Mouse (Mus musculus): ENCODE data around the gene Lin52. TPM values are rescaled to one million over a fixed set of nuclear protein-coding genes. Genes with fewer than 3 reads are reported as not detected.

Gene Lin52
- polyA plus RNA-seq, 1 experiment from 2014 or later: 12.7 TPM

- ATAC-seq (ENCODE audit: low read depth) (no peak), DNase-seq (no peak)
- Histone ChIP-seq H3K9ac (no peak overlapping the region), H3K4me1 (replicated peaks) (no peaks in the 10 kb centered on the region), H3K4me2 (no peak overlapping the region), H3K27ac (no peak overlapping the region), H3K4me3 (replicated peaks) (no peak overlapping the region), H3K36me3 (no peaks in the 10 kb centered on the region), H3K9me3 (replicated peaks) (no peaks in the 10 kb centered on the region), H3K27me3 (no peaks in the 10 kb centered on the region)
- 38% methylated on average over 2 of the region's 2 CpGs for WGBS (ENCODE audit: insufficient replicate concordance)
These were observed 12.5 kb upstream of the Lin52 start for GRCm38 (mm10) chr12:84438697-84439096.

GRCm38 (mm10) chr12:84442526-84442925 is 8.7 kb upstream of the Lin52 start:
- no peaks in the 10 kb centered on the region for H3K4me1 ChIP-seq (replicated peaks)
- no peak overlapping the region for H3K4me2 ChIP-seq
- WGBS (ENCODE audit: insufficient replicate concordance): 59% methylated on average over 4 of the region's 4 CpGs
- no peak overlapping the region for H3K9ac ChIP-seq
- DNase-seq: no peak
- no peak overlapping the region for H3K27ac ChIP-seq
- ATAC-seq (ENCODE audit: low read depth): no peak
- no peak overlapping the region for H3K4me3 ChIP-seq (replicated peaks)
- H3K9me3 ChIP-seq (replicated peaks): no peaks in the 10 kb centered on the region
- peaks cover 10% of the 10 kb centered on the region; the same call in 1 of the 2 replicates for H3K27me3 ChIP-seq
- H3K36me3 ChIP-seq: no peaks in the 10 kb centered on the region

GRCm38 (mm10) chr12:84447386-84447785 is 3.8 kb upstream of the Lin52 start:
- WGBS (ENCODE audit: insufficient replicate concordance): 63% methylated on average over 1 of the region's 1 CpGs
- no peak for ATAC-seq (ENCODE audit: low read depth)

GRCm38 (mm10) chr12:84448181-84448580 is 3.0 kb upstream of the Lin52 start:
- H3K27ac ChIP-seq: no peak overlapping the region
- 67% methylated on average over 6 of the region's 6 CpGs for WGBS (ENCODE audit: insufficient replicate concordance)
- DNase-seq (no peak), ATAC-seq (ENCODE audit: low read depth) (no peak)
- no peaks in the 10 kb centered on the region for H3K36me3 ChIP-seq
- no peak overlapping the region for H3K4me3 ChIP-seq (replicated peaks)
- no peak overlapping the region for H3K4me2 ChIP-seq
- no peak overlapping the region for H3K9ac ChIP-seq
- no peaks in the 10 kb centered on the region for H3K9me3 ChIP-seq (replicated peaks)
- peaks cover 17% of the 10 kb centered on the region; the same call in 1 of the 2 replicates for H3K27me3 ChIP-seq
- H3K4me1 ChIP-seq (replicated peaks): peaks cover 26% of the 10 kb centered on the region

More at GRCm38 (mm10) chr12:84447386-84447785, 3.8 kb upstream of the Lin52 start:
- Histone ChIP-seq H3K9me3 (replicated peaks) (no peaks in the 10 kb centered on the region), H3K36me3 (no peaks in the 10 kb centered on the region), H3K4me3 (replicated peaks) (no peak overlapping the region), H3K4me1 (replicated peaks) (peaks cover 18% of the 10 kb centered on the region), H3K27ac (no peak overlapping the region), H3K27me3 (peaks cover 17% of the 10 kb centered on the region; the same call in 1 of the 2 replicates), H3K4me2 (no peak overlapping the region), H3K9ac (no peak overlapping the region)
- no peak for DNase-seq

- H3K9me3 ChIP-seq (replicated peaks): no peaks in the 10 kb centered on the region
- H3K9ac ChIP-seq: peak overlapping the region; percentile 79
- peaks cover 17% of the 10 kb centered on the region; the same call in 1 of the 2 replicates for H3K27me3 ChIP-seq
- peak overlapping the region; percentile 72 for H3K4me3 ChIP-seq (replicated peaks)
- 0 out of 2 replicates have a peak, but pooled peaks cover under 1% of the 10 kb centered on the region for H3K36me3 ChIP-seq
- H3K4me2 ChIP-seq: peak overlapping the region; percentile 93
- peaks cover 37% of the 10 kb centered on the region for H3K4me1 ChIP-seq (replicated peaks)
- WGBS (ENCODE audit: insufficient replicate concordance): 36% methylated on average over 10 of the region's 10 CpGs
- DNase-seq (no peak), ATAC-seq (ENCODE audit: low read depth) (no peak)
- H3K27ac ChIP-seq: peak overlapping the region; percentile 78; the same call in 1 of the 2 replicates
These were observed 1.3 kb upstream of the Lin52 start for GRCm38 (mm10) chr12:84449887-84450286.

- Histone ChIP-seq H3K9ac (peak overlapping the region; percentile 79), H3K4me2 (peak overlapping the region; percentile 93), H3K9me3 (replicated peaks) (no peaks in the 10 kb centered on the region), H3K4me1 (replicated peaks) (peaks cover 37% of the 10 kb centered on the region), H3K27me3 (peaks cover 17% of the 10 kb centered on the region; the same call in 1 of the 2 replicates), H3K27ac (peak overlapping the region; percentile 78), H3K36me3 (0 out of 2 replicates have a peak, but pooled peaks cover 5% of the 10 kb centered on the region), H3K4me3 (replicated peaks) (peak overlapping the region; percentile 72)
- DNase-seq: no peak
- under 1% methylated on average over 6 of the region's 6 CpGs for WGBS (ENCODE audit: insufficient replicate concordance)
- ATAC-seq (ENCODE audit: low read depth): no peak
These were observed 888 bp upstream of the Lin52 start for GRCm38 (mm10) chr12:84450351-84450717.

GRCm38 (mm10) chr12:84451801-84452200 is 579 bp downstream of the Lin52 start:
- peaks cover 37% of the 10 kb centered on the region for H3K4me1 ChIP-seq (replicated peaks)
- DNase-seq (no peak), ATAC-seq (ENCODE audit: low read depth) (no peak)
- H3K27ac ChIP-seq: peak overlapping the region; percentile 82
- H3K36me3 ChIP-seq: peaks cover 6% of the 10 kb centered on the region
- H3K4me3 ChIP-seq (replicated peaks): peak overlapping the region; percentile 87
- peak overlapping the region; percentile 93 for H3K4me2 ChIP-seq
- peaks cover 12% of the 10 kb centered on the region; the same call in 1 of the 2 replicates for H3K27me3 ChIP-seq
- H3K9ac ChIP-seq: peak overlapping the region; percentile 87
- WGBS (ENCODE audit: insufficient replicate concordance): 2% methylated on average over 11 of the region's 11 CpGs
- H3K9me3 ChIP-seq (replicated peaks): no peaks in the 10 kb centered on the region

GRCm38 (mm10) chr12:84456911-84457310 is 5.7 kb downstream of the Lin52 start:
- H3K4me2 ChIP-seq: no peak overlapping the region
- no peaks in the 10 kb centered on the region for H3K9me3 ChIP-seq (replicated peaks)
- H3K27me3 ChIP-seq: no peaks in the 10 kb centered on the region
- no peak overlapping the region for H3K27ac ChIP-seq
- peaks cover 24% of the 10 kb centered on the region for H3K4me1 ChIP-seq (replicated peaks)
- DNase-seq: no peak
- 89% methylated on average over 3 of the region's 3 CpGs for WGBS (ENCODE audit: insufficient replicate concordance)
- H3K4me3 ChIP-seq (replicated peaks): no peak overlapping the region
- H3K36me3 ChIP-seq: peaks cover 47% of the 10 kb centered on the region
- no peak overlapping the region for H3K9ac ChIP-seq
- ATAC-seq (ENCODE audit: low read depth): no peak

- Histone ChIP-seq H3K4me1 (replicated peaks) (no peaks in the 10 kb centered on the region), H3K4me2 (no peak overlapping the region), H3K36me3 (peaks cover 74% of the 10 kb centered on the region), H3K9ac (no peak overlapping the region), H3K9me3 (replicated peaks) (no peaks in the 10 kb centered on the region), H3K4me3 (replicated peaks) (no peak overlapping the region), H3K27me3 (no peaks in the 10 kb centered on the region), H3K27ac (no peak overlapping the region)
- ATAC-seq (ENCODE audit: low read depth) (no peak), DNase-seq (no peak)
- 73% methylated on average over 1 of the region's 1 CpGs for WGBS (ENCODE audit: insufficient replicate concordance)
These were observed 8.6 kb downstream of the Lin52 start for GRCm38 (mm10) chr12:84459845-84460244.

GRCm38 (mm10) chr12:84461416-84461815 is 10.2 kb downstream of the Lin52 start:
- Histone ChIP-seq H3K4me2 (no peak overlapping the region), H3K4me3 (replicated peaks) (no peak overlapping the region), H3K27ac (no peak overlapping the region), H3K36me3 (peaks cover 73% of the 10 kb centered on the region), H3K4me1 (replicated peaks) (no peaks in the 10 kb centered on the region), H3K9ac (no peak overlapping the region), H3K27me3 (no peaks in the 10 kb centered on the region), H3K9me3 (replicated peaks) (no peaks in the 10 kb centered on the region)
- DNase-seq (no peak), ATAC-seq (ENCODE audit: low read depth) (no peak)
- WGBS (ENCODE audit: insufficient replicate concordance): 79% methylated on average over 5 of the region's 5 CpGs

- Histone ChIP-seq H3K4me1 (replicated peaks) (no peaks in the 10 kb centered on the region), H3K36me3 (peaks cover 65% of the 10 kb centered on the region), H3K27ac (no peak overlapping the region), H3K4me3 (replicated peaks) (no peak overlapping the region), H3K27me3 (no peaks in the 10 kb centered on the region), H3K9me3 (replicated peaks) (no peaks in the 10 kb centered on the region), H3K9ac (no peak overlapping the region), H3K4me2 (no peak overlapping the region)
- ATAC-seq (ENCODE audit: low read depth) (no peak), DNase-seq (no peak)
- WGBS (ENCODE audit: insufficient replicate concordance): 79% methylated on average over 3 of the region's 3 CpGs
These were observed 11.6 kb downstream of the Lin52 start for GRCm38 (mm10) chr12:84462856-84463255.

- WGBS (ENCODE audit: insufficient replicate concordance): 0% methylated on average over 1 of the region's 1 CpGs
- ATAC-seq (ENCODE audit: low read depth): no peak
- H3K4me1 ChIP-seq (replicated peaks): no peaks in the 10 kb centered on the region
- no peaks in the 10 kb centered on the region for H3K27me3 ChIP-seq
- no peak overlapping the region for H3K4me2 ChIP-seq
- no peaks in the 10 kb centered on the region for H3K9me3 ChIP-seq (replicated peaks)
- no peak for DNase-seq
- H3K36me3 ChIP-seq: peaks cover 43% of the 10 kb centered on the region
- no peak overlapping the region for H3K9ac ChIP-seq
- no peak overlapping the region for H3K4me3 ChIP-seq (replicated peaks)
- H3K27ac ChIP-seq: no peak overlapping the region
These were observed 17.5 kb downstream of the Lin52 start for GRCm38 (mm10) chr12:84468701-84469100.
